In genomic region chr6:48817815-48818214, GRCm38 (mm10) we compare ENCODE assay signal across 9 mouse cellular contexts. TPM values are rescaled to one million over a fixed set of nuclear protein-coding genes. Genes with fewer than 3 reads are reported as not detected.
DNase-seq lines count a peak whose midpoint lies in the region; ATAC-seq and TF ChIP-seq lines count a peak whose summit lies in the region.
"Had no signal": no experiment of that assay in that cellular context is flagged by ENCODE, and none has a peak within 500 bp of the region (broad histone marks: within the 10 kb centered on the region; RNA-seq: fewer than 3 reads in every experiment).

No protein-coding gene starts in this region.

- H3K4me3 ChIP-seq in forebrain, embryonic 10.5 days, result no peak overlapping the region
- no peak overlapping the region for H3K4me3 ChIP-seq in forebrain, embryonic 12.5 days (replicated peaks)
- no peak overlapping the region for H3K4me3 ChIP-seq in G1E (ENCODE audit: low read depth, low read length)
- H3K4me3 ChIP-seq in cerebellum, adult 2 months (replicated peaks; ENCODE audit: insufficient read depth, low read depth, low read length), result no peak overlapping the region
- no peak overlapping the region for H3K4me3 ChIP-seq in small intestine, adult 2 months (ENCODE audit: low read depth, low read length)

- peak; percentile 81 for TF ChIP-seq CTCF in G1E (IDR thresholded peaks at IDR 0.05; ENCODE audit: low read depth, low read length)
- TF ChIP-seq CTCF in cerebellum, adult 2 months (IDR thresholded peaks at IDR 0.05; ENCODE audit: borderline replicate concordance, insufficient read depth, low read depth, low read length), result peak; percentile 83
- peak; percentile 90; the same call in 1 of the 2 replicates for TF ChIP-seq CTCF in small intestine, adult 2 months (IDR thresholded peaks at IDR 0.05; ENCODE audit: extremely low read depth, insufficient read length, insufficient replicate concordance, low read depth, low read length)

- H3K9me3 ChIP-seq in forebrain, embryonic 10.5 days, result no peaks in the 10 kb centered on the region
- no peaks in the 10 kb centered on the region for H3K9me3 ChIP-seq in forebrain, embryonic 12.5 days
- H3K9me3 ChIP-seq in G1E (replicated peaks), result no peaks in the 10 kb centered on the region

- no peaks in the 10 kb centered on the region for H3K4me1 ChIP-seq in forebrain, embryonic 10.5 days
- H3K4me1 ChIP-seq in forebrain, embryonic 12.5 days, result no peaks in the 10 kb centered on the region
- H3K4me1 ChIP-seq in G1E (ENCODE audit: insufficient read depth, low read depth, low read length), result no peaks in the 10 kb centered on the region
- H3K4me1 ChIP-seq in cerebellum, adult 2 months (ENCODE audit: control insufficient read depth, insufficient read depth, low read length), result no peaks in the 10 kb centered on the region
- no peaks in the 10 kb centered on the region for H3K4me1 ChIP-seq in small intestine, adult 2 months (ENCODE audit: control insufficient read depth, insufficient read depth, insufficient read length, low read length)

- DNase-seq in forebrain, embryonic 10.5 days (ENCODE audit: extremely low spot score, low spot score), result peak; percentile 43
- DNase-seq in G1E (ENCODE audit: low spot score), result peak; percentile 27
- peak; percentile 42 to 51 for DNase-seq in cerebellum, adult 2 months
- peak; percentile 36 to 77 for DNase-seq in frontal cortex, postnatal 36 days (ENCODE audit: low spot score in 2 of 2)
- peak; percentile 73 for DNase-seq in large intestine, adult 2 months (ENCODE audit: low read depth, low spot score)
- peak; percentile 87 for DNase-seq in lung, postnatal 14 days

- no peak for TF ChIP-seq POLR2A in cerebellum, adult 2 months (IDR thresholded peaks at IDR 0.05; ENCODE audit: borderline replicate concordance, insufficient read depth, low read length)
- TF ChIP-seq POLR2A in small intestine, adult 2 months (IDR thresholded peaks at IDR 0.05; ENCODE audit: low read depth, low read length), result no peak

- 12% methylated on average over 6 of the region's 6 CpGs for WGBS in forebrain, embryonic 10.5 days
- 7% methylated on average over 6 of the region's 6 CpGs for WGBS in forebrain, embryonic 12.5 days
- 2% methylated on average over 6 of the region's 6 CpGs for WGBS in cerebellum, adult 2 months
- WGBS in large intestine, adult 2 months, result under 1% methylated on average over 6 of the region's 6 CpGs
- under 1% methylated on average over 6 of the region's 6 CpGs for WGBS in small intestine, adult 2 months

- H3K27ac ChIP-seq in forebrain, embryonic 10.5 days, result no peak overlapping the region
- no peak overlapping the region for H3K27ac ChIP-seq in forebrain, embryonic 12.5 days
- H3K27ac ChIP-seq in cerebellum, adult 2 months (ENCODE audit: insufficient read depth, low read length), result no peak overlapping the region
- H3K27ac ChIP-seq in small intestine, adult 2 months (ENCODE audit: insufficient read depth, low read depth, low read length), result no peak overlapping the region
- H3K27ac ChIP-seq: macrophage had no signal

- H3K36me3 ChIP-seq in forebrain, embryonic 10.5 days (replicated peaks), result no peaks in the 10 kb centered on the region
- H3K36me3 ChIP-seq in forebrain, embryonic 12.5 days (replicated peaks), result no peaks in the 10 kb centered on the region
- no peaks in the 10 kb centered on the region for H3K36me3 ChIP-seq in G1E (replicated peaks)
- H3K36me3 ChIP-seq in small intestine, adult 2 months (ENCODE audit: control insufficient read depth, insufficient read depth, low read length), result no peaks in the 10 kb centered on the region

- no peak overlapping the region for H3K4me2 ChIP-seq in forebrain, embryonic 12.5 days

- H3K9ac ChIP-seq in forebrain, embryonic 12.5 days, result no peak overlapping the region

- no peaks in the 10 kb centered on the region for H3K27me3 ChIP-seq in forebrain, embryonic 10.5 days (ENCODE audit: poor library complexity, severe bottlenecking)
- H3K27me3 ChIP-seq in forebrain, embryonic 12.5 days, result no peaks in the 10 kb centered on the region
- H3K27me3 ChIP-seq in G1E (ENCODE audit: insufficient read depth, low read length), result no peaks in the 10 kb centered on the region; the same call in 1 of the 2 replicates
- H3K27me3 ChIP-seq in cerebellum, adult 2 months (ENCODE audit: control insufficient read depth, insufficient read depth, low read length), result no peaks in the 10 kb centered on the region
- H3K27me3 ChIP-seq in small intestine, adult 2 months (ENCODE audit: control insufficient read depth, insufficient read depth, low read length), result no peaks in the 10 kb centered on the region

- ATAC-seq in forebrain, embryonic 12.5 days (ENCODE audit: low FRiP score), result no peak
- no peak for ATAC-seq in G1E (ENCODE audit: extremely low read depth, insufficient number of reproducible peaks, low FRiP score, poor library complexity, severe bottlenecking)

RNA-seq across cellular contexts. Expression of gene Tmem176a, which starts 22.9 kb away (rescaled TPM):
- polyA plus RNA-seq in forebrain, embryonic 10.5 days (2016; fragmentation: Nextera tagmentation; extraction: Ambion mirVana), result 7.4 and 10.3 TPM in 2 replicates
- polyA plus RNA-seq in forebrain, embryonic 12.5 days (2016; fragmentation: Nextera tagmentation; extraction: Ambion mirVana), result 12.0 and 16.7 TPM in 2 replicates
- total RNA-seq in G1E (2014; fragmentation: Nextera tagmentation), result not detected in 2 replicates
- 0.17 TPM in 1 of 2 replicates, not detected in the other for total RNA-seq in G1E (2017)
- not detected in 2 replicates for polyA plus RNA-seq in G1E (2012)
- 11.0 and 12.5 TPM in 2 replicates for polyA plus RNA-seq in cerebellum, adult 2 months (2012; rRNA removed)
- polyA plus RNA-seq in large intestine, adult 2 months (2012; rRNA removed), result 121 and 133 TPM in 2 replicates
- polyA plus RNA-seq in small intestine, adult 2 months (2012; rRNA removed), result 52.3 and 84.3 TPM in 2 replicates

RNA-seq across cellular contexts. Expression of gene Tmem176b, which starts 23.5 kb away (rescaled TPM):
- 19.8 and 25.4 TPM in 2 replicates for polyA plus RNA-seq in forebrain, embryonic 10.5 days (2016; fragmentation: Nextera tagmentation; extraction: Ambion mirVana)
- polyA plus RNA-seq in forebrain, embryonic 12.5 days (2016; fragmentation: Nextera tagmentation; extraction: Ambion mirVana), result 67.1 and 77.8 TPM in 2 replicates
- total RNA-seq in G1E (2014; fragmentation: Nextera tagmentation) (not detected in 2 replicates), G1E (2017) (not detected in 2 replicates)
- not detected in 2 replicates for polyA plus RNA-seq in G1E (2012)
- polyA plus RNA-seq in cerebellum, adult 2 months (2012; rRNA removed), result 48.7 and 54.4 TPM in 2 replicates
- polyA plus RNA-seq in large intestine, adult 2 months (2012; rRNA removed), result 338 and 348 TPM in 2 replicates
- 118 and 211 TPM in 2 replicates for polyA plus RNA-seq in small intestine, adult 2 months (2012; rRNA removed)

RNA-seq across cellular contexts. Expression of gene Gimap3, which starts 47.2 kb away (rescaled TPM):
- not detected in 2 replicates for polyA plus RNA-seq in forebrain, embryonic 10.5 days (2016; fragmentation: Nextera tagmentation; extraction: Ambion mirVana)
- not detected in 2 replicates for polyA plus RNA-seq in forebrain, embryonic 12.5 days (2016; fragmentation: Nextera tagmentation; extraction: Ambion mirVana)
- total RNA-seq in G1E (2014; fragmentation: Nextera tagmentation), result not detected in 2 replicates
- total RNA-seq in G1E (2017), result 0.11 TPM in 1 of 2 replicates, not detected in the other
- polyA plus RNA-seq in G1E (2012), result not detected in 2 replicates
- 0.29 and 0.36 TPM in 2 replicates for polyA plus RNA-seq in cerebellum, adult 2 months (2012; rRNA removed)
- 22.1 and 22.2 TPM in 2 replicates for polyA plus RNA-seq in large intestine, adult 2 months (2012; rRNA removed)
- polyA plus RNA-seq in small intestine, adult 2 months (2012; rRNA removed), result 6.2 and 13.0 TPM in 2 replicates

RNA-seq across cellular contexts. Expression of gene Aoc1, which starts 54.9 kb away (rescaled TPM):
- 0.05 TPM in 1 of 2 replicates, not detected in the other for polyA plus RNA-seq in forebrain, embryonic 10.5 days (2016; fragmentation: Nextera tagmentation; extraction: Ambion mirVana)
- polyA plus RNA-seq in forebrain, embryonic 12.5 days (2016; fragmentation: Nextera tagmentation; extraction: Ambion mirVana), result not detected in 2 replicates
- not detected in 2 replicates for total RNA-seq in G1E (2014; fragmentation: Nextera tagmentation)
- total RNA-seq in G1E (2017), result 0.11 and 0.12 TPM in 2 replicates
- polyA plus RNA-seq in G1E (2012), result not detected in 2 replicates
- 0.25 and 0.31 TPM in 2 replicates for polyA plus RNA-seq in cerebellum, adult 2 months (2012; rRNA removed)
- 312 and 658 TPM in 2 replicates for polyA plus RNA-seq in large intestine, adult 2 months (2012; rRNA removed)
- polyA plus RNA-seq in small intestine, adult 2 months (2012; rRNA removed), result 85.5 and 894 TPM in 2 replicates
- polyA plus RNA-seq: macrophage had no signal

Comparison
In these comparisons a context has a peak if more than half of its experiments do, and no peak if none do; other contexts are left out.
1. DNase-seq: peak in every context shown above with its lines; median percentile 87 in lung, postnatal 14 days; 73 in large intestine, adult 2 months; 56 in frontal cortex, postnatal 36 days; 46 in cerebellum, adult 2 months; 43 in forebrain, embryonic 10.5 days; 27 in G1E.
2. RNA of gene Tmem176b, which starts 23.5 kb away (polyA plus RNA-seq): 338 to 348 TPM in large intestine, adult 2 months, 118 to 211 TPM in small intestine, adult 2 months, 67.1 to 77.8 TPM in forebrain, embryonic 12.5 days, 48.7 to 54.4 TPM in cerebellum, adult 2 months and 19.8 to 25.4 TPM in forebrain, embryonic 10.5 days; not detected in G1E; every median in the first group is over 10 times any median in the second.
3. Peak in every context shown above with its lines, with median percentiles within 50 percentile points of each other: CTCF ChIP-seq.